Mouse (Mus musculus) brain, embryonic 18.5 days (tissue): ENCODE data around the gene Scpep1.

Experiments
- DNase-seq: peaks from one replicate; pipeline ENCODE4 v3.0.0-alpha.2; 2012; ENCODE audit warnings: low read depth, low spot score

Scpep1 gene

DNA sequence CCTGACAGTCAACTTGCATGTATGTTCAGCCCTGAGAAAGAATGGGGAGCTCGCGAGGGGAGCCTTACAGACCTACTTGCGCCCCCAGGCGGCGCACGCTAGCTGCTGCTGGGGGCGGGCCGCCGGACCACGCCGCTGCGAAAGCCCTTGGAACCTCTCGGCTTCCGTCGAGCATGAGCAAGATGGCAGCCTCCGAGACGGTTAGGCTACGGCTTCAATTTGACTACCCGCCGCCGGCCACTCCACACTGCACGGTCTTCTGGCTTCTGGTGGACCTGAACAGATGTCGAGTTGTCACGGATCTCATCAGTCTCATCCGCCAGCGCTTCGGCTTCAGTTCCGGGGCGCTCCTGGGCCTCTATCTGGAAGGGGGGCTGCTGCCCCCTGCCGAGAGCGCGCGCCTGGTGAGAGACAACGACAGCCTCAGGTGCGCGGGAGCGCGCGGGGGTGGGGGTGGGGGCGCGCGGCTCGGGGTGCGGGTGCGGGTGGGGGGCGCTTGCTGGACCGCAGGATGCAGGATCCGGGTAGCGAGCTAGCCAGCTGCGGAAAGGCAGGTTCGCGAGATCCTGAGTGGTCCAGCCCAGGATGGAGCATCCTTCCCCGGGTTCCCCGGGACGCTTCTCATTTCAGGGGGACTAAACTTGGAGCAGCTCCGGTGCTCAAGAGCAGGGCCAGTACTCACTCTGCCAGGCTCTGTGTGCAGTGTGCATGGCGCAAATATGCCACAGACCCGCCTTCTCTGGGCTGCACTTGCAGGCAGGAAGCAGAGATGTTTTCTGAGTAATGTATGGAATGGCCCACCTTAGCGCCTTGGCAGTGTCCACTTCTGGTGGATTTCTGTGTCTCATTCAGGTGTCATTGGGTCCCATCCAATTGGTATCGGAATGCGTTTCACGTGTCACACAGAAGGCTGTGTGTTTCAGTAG is 18.8 kb upstream of the Scpep1 start:
- DNase-seq = peak; percentile 90

DNA sequence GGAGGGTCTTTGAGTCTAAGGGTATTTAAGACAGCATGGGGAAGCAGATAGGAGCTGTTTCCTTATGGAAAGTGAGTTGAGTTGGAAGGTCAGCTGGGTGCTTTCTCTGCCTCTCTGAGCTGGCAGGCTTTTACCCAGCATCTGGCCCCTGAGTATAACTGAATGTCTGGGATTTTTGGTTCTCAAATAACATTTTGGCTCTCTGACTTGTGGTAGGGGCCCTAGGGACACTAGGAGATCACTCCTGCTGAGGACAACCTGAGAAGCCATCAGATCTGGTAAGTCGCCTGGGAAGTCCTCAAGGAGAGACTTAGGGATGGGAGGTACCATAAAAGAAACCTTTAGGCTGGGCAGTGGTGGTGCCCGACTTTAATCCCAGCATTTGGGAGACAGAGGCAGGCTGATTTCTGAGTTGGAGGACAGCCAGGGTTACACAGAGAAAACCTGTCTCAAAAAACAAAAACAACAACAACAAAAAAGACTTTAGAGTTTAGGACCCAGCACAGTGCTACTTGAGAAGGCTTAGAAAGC is 15.0 kb upstream of the Scpep1 start, which contains the start of gene Coil:
TSS of gene Coil (plus strand) at position 51 of the 531 bp plus-strand sequence.
- DNase-seq = no peak

DNA sequence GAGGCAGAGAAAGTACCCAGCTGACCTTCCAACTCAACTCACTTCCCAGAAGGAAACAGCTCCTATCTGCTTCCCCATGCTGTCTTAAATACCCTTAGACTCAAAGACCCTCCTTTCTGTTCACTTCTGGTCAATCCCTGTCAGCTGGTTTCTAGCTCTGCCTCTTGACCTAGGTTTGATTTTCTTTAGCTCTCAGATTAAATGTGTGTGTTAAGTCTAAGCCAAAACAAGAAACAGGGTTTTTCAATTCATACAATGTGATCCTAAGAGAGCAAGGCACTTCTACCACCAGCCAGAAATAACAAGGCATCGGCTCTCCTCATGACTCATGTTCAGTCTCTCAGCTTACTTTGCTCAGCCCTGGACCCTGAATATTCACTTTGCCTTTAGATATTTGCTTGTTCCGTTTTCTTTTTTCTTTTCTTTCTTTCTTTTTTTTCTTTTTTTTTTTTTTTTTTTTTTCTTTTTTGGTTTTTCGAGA is 11.7 kb upstream of the Scpep1 start, which contains the start of gene Elobl:
TSS of gene Elobl (minus strand) at position 51 of the 481 bp plus-strand sequence.
- no peak for DNase-seq

DNA sequence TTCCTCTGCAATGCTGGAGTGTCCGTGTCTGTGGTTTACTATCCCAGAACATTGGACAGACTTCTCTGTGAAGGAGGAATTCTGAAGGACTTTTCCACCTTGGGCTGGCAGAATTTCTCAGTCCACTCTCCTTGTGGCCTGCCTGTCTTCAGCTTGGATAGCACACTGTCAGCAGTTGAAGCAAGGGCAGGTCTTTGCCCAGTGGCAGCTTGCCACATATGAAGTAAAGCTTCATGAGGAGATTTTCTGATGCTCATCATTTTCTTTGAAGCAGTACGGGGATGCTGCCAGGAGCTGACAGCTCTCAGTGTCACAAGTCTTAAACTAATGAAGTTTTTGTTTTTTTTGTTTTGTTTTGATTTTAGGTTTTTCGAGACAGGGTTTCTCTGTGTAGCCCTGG is 3.6 kb upstream of the Scpep1 start:
- no peak for DNase-seq

DNA sequence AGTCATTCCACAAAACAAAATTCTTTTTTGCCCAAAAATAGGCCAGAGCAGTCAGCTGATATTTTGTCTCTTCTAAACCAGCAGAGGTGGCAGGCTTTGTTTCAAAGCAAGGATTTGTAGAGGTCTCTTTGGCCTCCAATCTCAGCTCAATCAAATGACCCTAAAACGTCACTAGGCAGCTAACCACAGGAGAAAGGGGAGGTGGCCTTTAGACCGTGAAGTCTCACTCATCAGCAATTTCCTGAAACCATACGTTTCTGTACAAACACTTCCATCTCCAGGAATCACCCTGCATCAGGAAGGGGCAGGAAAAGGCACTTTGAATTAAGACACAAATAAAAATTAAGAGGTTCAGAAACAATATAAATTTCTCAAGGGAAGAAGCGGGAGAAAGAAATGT is 462 bp downstream of the Scpep1 start:
- DNase-seq = peak; percentile 22

DNA sequence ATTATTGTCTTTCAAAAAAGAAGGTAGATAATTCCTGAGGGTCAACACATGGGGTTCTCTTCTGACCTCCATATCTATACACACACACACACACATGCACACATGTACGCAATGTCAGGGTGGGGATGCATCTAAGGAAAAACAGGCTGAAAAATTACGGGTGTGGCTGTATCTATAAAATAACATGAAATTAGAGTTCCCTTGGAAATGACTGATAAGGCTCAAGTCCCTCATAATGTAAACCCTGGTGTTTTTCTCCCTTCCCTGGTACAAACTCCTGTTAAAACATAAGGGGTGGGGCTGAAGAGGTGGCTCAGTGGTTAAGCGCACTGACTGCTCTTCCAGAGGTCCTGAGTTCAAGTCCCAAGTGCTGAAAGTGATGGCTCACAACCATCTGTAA is 1.7 kb downstream of the Scpep1 start:
- no peak for DNase-seq

DNA sequence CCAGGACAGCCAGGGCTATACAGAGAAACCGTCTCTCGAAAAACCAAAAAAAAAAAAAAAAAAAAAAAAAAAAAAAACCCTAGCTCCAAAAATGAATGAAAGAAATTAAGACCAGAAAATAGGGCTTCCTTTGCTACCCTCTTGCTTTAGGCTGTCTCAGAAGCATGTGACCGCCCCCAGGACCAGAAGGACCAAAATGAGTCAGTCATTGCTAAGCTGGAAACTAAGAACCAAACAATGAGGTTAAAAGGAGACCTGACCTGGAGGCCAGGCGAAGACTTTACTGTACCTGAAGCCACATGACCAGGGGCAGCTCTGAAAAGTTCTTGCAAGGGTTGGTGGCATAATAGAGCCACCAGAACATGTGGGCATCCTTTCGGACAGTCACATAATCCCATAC is 3.1 kb downstream of the Scpep1 start:
- no peak for DNase-seq

DNA sequence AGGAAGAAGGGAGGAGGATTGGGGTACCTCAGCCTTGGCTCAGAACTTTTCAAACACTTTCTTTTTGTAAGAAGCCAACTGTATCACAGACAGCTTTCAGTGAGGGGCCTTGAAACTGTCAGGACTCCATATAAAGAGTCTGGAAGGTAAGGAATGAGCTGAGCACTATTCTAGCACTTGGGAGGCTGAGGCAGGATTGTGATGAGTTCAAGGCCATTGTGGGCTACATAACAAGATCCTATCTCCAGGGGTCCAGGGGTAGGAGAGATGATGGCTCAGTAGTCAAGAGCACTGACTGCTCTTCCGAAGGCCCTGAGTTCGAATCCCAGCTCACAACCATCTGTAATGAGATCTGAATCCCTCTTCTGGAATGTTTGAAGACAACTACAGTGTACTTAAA is 3.7 kb downstream of the Scpep1 start:
- no peak for DNase-seq

DNA sequence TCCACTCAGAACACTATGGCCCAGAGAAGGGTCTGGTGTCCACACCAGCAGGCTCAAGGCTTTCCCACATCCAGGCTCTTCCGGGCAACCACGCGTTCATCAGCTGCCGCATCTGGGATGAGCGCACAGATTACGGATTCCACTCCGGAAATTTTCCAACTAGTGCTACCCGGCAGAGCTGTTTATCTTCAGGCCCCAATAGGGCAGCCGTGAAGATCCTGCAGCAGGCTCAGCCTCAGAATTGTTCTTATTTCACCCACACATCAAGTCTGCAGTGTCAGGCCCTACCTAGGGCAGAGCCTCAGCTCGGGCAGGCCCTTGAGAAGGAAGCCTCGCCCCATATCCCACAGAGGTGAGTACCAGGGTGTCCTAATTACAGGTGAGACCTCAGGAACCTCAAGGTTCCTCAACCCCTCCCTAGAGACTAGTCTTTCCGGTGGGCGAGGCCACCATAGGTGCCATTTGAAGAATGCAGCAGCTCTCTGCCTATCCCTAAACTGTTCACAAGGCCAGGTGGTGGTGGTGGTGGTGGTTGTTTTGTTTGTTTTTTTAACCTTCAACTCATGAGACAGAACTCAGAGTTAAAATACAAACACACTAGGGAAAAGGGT is 4.5 kb downstream of the Scpep1 start:
- DNase-seq = no peak

DNA sequence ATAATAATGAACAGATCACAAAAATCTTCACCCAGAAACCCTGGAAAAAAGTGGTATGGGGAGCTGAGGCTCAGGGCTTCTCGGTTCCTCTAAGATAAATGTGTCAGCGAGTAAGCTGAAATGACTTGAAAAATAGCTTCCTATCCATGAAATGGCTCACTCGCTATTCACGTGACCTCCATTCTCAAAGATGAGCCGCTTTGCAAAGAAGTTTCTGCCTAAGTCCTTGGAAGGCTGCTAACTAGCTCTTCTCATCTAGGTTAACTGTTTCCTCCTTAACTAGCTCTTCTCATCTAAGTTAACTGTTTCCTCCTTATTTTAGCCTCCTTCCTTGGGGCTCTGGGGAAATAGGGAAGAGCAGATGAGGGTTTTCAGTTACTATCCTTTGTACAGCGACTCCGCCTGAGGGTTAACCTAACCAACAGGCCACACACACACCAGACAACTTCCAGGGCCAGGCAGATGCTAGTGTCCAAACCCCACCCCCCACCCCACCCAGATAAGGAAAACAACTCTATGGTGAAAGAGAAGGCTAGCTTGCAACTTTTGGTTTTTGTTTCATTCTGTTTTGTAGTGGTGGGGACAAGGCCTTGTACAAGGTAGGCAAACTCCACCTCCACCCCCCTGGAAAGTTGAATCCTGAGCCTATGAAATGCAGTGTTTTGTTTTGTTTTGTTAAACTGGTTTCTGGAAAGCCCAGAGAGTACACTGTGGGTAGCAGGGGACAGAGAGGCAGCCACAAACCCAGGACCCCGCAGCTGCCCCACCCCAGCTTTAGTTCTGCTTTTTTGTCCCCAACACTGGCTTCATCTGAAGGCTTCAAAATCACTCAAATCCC is 5.2 kb downstream of the Scpep1 start:
- DNase-seq = no peak

DNA sequence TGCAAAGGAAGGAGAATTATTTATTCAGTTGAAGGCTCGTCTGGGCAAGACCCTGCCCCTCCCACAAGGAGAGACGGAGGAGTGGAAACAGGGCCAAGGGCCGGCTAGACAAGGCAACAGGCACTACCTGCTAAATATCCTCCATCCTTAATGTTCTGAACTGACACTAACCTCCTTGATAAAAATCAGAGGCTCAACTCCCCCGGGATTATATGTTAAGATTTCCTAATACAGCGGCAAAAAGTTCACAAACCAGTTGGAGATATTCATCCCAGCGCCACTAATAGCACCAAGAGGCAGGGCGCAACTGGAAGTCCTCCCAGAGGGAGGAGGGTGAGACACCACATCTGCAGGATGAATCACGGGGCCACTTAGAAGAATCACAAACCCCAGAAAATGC is 6.4 kb downstream of the Scpep1 start:
- no peak for DNase-seq

DNA sequence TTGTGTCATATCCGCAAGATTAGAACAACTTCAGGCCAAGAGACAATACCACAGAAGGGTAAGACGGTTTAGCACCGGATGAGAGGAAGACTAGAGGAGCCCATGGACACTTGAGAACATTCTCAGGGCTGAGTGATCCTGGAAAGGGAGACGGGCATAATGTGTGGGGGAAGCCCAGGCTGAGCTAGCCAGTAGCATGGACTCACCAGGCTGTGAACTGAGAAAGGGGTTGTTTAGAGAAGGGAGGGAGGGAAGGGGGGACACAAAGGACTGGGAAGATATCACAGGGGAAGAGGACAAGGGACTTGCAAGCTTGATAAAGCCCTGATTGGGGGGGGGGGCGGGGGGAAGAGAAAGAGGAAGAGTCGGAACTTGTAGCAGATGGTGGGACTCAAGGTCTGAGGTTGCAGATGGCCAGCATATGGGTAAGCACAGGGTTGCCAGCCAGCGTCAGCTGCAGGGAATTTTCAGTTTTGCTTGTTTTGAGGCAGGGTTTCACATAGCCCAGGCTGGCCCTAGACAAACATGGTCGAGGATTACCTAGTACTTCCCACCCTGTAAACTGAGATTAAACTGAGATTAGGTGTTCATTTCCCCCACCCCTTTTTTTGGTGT is 9.2 kb downstream of the Scpep1 start:
- DNase-seq = no peak

DNA sequence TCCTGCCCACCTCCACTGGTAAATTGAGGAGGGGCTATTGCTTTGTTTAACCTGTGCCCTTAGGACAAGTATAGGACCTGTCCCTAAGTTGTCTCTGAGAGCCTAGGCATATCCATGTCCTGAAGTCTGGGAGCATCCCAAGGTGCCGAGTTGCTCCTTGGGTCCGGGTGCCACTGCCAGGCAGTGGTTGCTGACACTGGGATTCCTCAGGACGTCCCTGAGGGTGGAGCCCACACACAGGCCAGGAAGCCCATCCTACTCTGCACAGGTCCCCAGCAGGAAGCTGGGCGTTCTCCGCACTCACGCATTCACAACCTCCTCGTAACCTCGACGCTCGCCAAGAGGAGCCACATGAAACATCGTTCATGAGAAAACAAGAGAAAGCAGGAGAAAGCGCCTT is 13.8 kb downstream of the Scpep1 start:
- no peak for DNase-seq

DNA sequence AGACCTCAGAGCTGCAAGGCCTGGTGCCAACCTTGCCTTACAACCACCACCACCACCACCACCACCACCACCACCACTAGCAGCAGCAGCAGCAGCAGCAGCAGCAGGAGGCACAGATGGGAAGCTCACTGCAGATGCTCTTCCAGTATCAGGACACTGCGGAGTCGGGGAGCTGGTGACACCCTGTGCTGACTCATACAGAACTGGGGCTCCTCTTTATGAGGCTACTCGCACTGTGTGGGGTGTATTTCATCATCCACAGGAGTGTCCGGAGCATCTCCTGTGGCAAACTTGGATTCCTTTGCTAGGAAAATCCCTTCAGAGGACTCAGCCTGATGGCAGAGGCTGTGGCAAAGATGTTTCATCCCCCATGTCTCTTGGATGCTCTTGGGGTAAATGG is 15.6 kb downstream of the Scpep1 start:
- no peak for DNase-seq

DNA sequence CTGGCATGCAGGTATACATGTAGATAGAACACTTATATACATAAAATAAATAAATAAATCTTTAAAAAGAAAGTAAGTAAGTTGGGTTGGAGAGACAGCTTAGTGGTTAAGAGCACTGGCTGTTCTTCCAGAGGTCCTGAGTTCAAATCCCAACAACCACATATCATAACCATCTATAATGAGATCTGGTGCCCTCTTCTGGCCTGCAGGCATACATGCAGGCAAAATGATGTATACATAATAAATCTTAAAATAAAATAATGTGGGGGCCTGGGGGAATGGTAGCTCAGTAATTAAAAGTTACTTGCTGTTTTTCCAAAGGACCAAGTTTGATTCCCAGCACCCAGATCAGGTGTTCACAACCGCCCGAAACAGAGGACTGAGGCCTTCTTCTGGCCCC is 16.5 kb downstream of the Scpep1 start:
- DNase-seq = no peak

DNA sequence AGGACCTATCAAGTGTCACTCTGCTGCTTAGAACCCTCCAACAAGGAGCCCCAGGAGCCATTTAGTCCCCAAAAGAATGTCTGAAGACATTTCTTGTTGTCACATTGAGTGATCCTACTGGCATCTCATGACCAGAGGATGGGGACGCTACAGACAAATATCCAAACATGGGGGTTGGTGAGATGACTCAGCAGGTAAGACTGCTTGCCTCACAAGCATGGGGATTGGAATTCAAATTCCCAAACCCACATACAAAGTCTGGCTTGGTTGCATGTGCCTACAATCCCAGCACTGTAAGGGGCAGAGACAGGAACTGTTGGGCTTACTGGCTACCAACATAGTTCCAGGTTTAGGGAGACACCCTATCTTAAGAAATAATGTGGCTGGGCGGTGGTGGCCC is 17.4 kb downstream of the Scpep1 start:
- DNase-seq = no peak

DNA sequence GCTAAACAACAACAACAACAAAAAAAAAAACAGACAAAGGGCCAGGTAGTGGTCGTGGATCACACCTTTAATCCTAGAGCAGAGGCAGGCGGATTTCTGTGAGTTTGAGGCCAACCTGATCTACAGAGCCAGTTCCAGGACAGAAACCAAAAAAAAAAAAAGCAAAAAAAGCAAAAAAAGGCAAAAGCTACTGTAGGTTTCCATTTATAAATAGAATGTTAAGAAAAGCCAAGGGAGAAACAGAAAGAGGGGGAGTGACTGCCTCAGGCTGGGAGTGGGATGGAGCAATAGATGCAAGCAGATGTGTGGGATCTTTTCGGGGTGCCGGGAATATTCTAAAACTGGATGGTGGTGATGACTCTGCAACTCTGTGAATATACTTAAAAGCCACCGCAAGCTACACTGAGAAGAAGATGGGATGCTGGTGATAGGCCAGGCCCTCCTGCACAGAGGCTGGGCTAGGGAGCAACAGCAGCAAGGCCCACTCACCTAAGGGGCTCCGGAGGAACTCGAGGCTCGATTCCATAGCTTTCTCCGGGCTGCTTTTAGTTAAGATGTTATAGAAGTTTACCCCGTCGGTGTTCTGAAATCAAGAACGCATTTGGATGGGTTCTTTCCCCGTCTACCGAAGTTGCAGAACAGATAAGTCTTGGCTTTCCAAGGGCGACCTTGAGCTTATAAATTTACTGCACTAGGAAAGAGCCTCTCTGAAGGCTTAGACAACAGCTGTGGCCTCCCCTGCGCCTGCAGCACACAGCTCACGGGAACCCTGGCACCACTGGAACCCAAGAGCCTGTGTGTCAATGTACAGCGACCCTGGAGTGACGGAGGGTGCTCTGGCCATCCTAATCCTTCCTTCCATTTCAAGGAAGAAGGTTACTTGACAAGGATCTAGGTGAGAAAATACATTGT is 20.9 kb downstream of the Scpep1 start:
- DNase-seq = no peak

DNA sequence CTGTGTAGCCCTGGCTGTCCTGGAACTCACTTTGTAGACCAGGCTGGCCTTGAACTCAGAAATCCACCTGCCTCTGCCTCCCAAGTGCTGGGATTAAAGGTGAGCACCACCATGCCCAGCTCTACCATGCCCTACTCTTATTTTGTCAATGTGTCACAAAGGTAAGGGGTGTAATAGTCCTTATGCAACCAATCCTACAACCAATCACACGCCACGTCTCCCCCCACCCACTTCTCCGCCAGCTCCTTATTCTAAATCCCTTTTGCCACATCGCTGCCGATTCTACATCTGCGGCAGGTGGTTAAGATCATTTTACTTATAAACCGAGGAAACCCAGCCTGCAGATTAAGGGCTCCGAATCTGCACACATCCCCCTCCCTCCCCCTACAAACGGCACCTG is 22.2 kb downstream of the Scpep1 start:
- DNase-seq = no peak

DNA sequence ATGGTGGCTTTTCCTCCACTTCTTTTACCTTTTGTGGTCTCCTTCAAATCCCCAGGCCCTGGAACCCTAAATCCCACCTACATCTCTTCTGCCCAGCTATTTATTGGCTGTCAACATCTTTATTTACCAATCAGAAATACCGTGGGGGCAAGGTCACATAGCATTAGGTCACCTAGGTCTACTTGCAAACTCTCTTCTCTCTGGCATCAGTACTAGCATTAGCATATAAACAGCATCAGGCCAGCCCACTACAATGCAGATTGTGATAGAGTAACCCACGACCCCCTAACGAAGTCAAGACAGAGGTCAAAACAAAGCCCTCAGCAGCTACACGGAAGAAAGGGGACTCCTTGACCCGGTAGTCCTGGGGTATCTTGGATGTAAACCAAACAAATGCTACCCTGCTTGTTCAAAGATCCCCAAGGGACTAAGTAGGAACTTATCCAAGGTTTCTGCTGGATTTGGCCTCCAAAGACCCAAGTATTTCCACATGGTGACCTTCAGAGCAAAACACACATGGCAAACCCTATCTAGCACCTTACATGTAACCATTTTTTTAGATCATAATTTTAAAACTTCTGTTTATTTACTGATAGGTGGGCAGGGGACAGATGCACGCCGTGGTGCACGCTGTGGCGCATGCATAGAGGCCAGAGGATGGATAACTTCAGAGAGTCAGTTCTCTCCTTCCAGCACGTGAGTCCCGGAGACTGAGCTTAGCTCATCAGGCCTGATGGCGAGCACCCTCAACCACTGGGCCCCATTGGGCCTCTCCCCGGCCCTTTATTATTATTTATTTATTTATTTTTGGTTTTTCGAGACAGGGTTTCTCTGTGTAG is 23.4 kb downstream of the Scpep1 start:
- DNase-seq = no peak
